Comparison of ENCODE assay signal across 15 mouse cellular contexts in genomic region chr4:33062981-33063380, GRCm38 (mm10). TPM values are rescaled to one million over a fixed set of nuclear protein-coding genes. Genes with fewer than 3 reads are reported as not detected.
"Had no signal": no experiment of that assay in that cellular context is flagged by ENCODE, and none has a peak within 500 bp of the region (broad histone marks: within the 10 kb centered on the region; RNA-seq: fewer than 3 reads in every experiment).

Gabrr2 (plus strand) TSS chr4:33062999.

- DNase-seq: lung, adult 2 months; right cerebral cortex, postnatal 14 days; thymus, adult 18-20 months; thymus, postnatal 14 days had no signal

- H3K9ac ChIP-seq: liver, embryonic 15.5 days; midbrain, embryonic 12.5 days had no signal

- ATAC-seq: lung, postnatal 0 days; midbrain, embryonic 16.5 days had no signal

- H3K27ac ChIP-seq: kidney, postnatal 0 days; left cerebral cortex, adult 2 months; limb, embryonic 10.5 days; liver, embryonic 15.5 days; macrophage; midbrain, embryonic 12.5 days; stomach, postnatal 0 days had no signal

- H3K36me3 ChIP-seq: limb, embryonic 10.5 days; liver, embryonic 15.5 days; midbrain, embryonic 12.5 days had no signal

- H3K4me2 ChIP-seq: liver, embryonic 11.5 days; liver, embryonic 15.5 days; midbrain, embryonic 12.5 days had no signal

- H3K27me3 ChIP-seq: liver, embryonic 15.5 days; midbrain, embryonic 12.5 days had no signal

- H3K9me3 ChIP-seq: limb, embryonic 10.5 days; liver, embryonic 15.5 days; megakaryocyte, embryonic 14.5 days; midbrain, embryonic 12.5 days had no signal

- H3K4me3 ChIP-seq: left cerebral cortex, adult 2 months; limb, embryonic 10.5 days; liver, embryonic 15.5 days; megakaryocyte, embryonic 14.5 days; midbrain, embryonic 12.5 days had no signal

RNA-seq across cellular contexts. Expression of gene Gabrr2, which starts in this region (rescaled TPM):
- polyA plus RNA-seq: kidney, postnatal 0 days; liver, embryonic 11.5 days; liver, embryonic 15.5 days; macrophage had no signal
